Mouse (Mus musculus) liver, embryonic 12.5 days (tissue): ENCODE measurements around the gene Gm21083. TPM values are rescaled to one million over a fixed set of nuclear protein-coding genes. Genes with fewer than 3 reads are reported as not detected.
"Not testable (repeated sequence)": the region's sequence is repeated elsewhere in the genome, so short reads cannot be mapped to it uniquely, and the experiment has no call there.

Source experiments
- ATAC-seq: fragments of 200-750 bp; cut with Nextera tagmentation; 2 replicates; pipeline ENCODE4 v1.8.0; 2017; ENCODE audit warnings: moderate number of reproducible peaks, mild to moderate bottlenecking, moderate library complexity
- H3K27ac ChIP-seq: fragments of 300-500 bp; sonication (generic); 2 replicates; pipeline ENCODE4 v1.5.1; 2016; ENCODE audit warnings: mild to moderate bottlenecking
- H3K27me3 ChIP-seq: fragments of 300-500 bp; sonication (generic); replicated peaks from 2 replicates; pipeline ENCODE4 v1.6.1; 2016; ENCODE audit warnings: mild to moderate bottlenecking, moderate library complexity
- H3K36me3 ChIP-seq: fragments of 300-500 bp; sonication (generic); 2 replicates; pipeline ENCODE4 v1.6.1; 2016; ENCODE audit warnings: mild to moderate bottlenecking, moderate library complexity
- H3K4me1 ChIP-seq: fragments of 300-500 bp; sonication (generic); 2 replicates; pipeline ENCODE4 v1.6.1; 2016
- H3K4me2 ChIP-seq: fragments of 300-500 bp; sonication (generic); 2 replicates; pipeline ENCODE4 v1.6.1; 2016; ENCODE audit warnings: mild to moderate bottlenecking, moderate library complexity
- H3K4me3 ChIP-seq: fragments of 300-500 bp; sonication (generic); 2 replicates; pipeline ENCODE4 v1.5.1; 2016; ENCODE audit warnings: mild to moderate bottlenecking, moderate library complexity
- H3K9ac ChIP-seq: fragments of 300-500 bp; sonication (generic); 2 replicates; pipeline ENCODE4 v1.6.1; 2016; ENCODE audit warnings: mild to moderate bottlenecking, moderate library complexity
- H3K9me3 ChIP-seq: fragments of 300-500 bp; sonication (generic); replicated peaks from 2 replicates; pipeline ENCODE4 v1.6.1; 2016; ENCODE audit warnings: mild to moderate bottlenecking, moderate library complexity
- WGBS: fragments of 180-500 bp; shearing (Covaris S2); methylation state at CpG from one replicate; pipeline ENCODE4 v1.1.7; 2016; ENCODE audit not compliant: insufficient replicate concordance; 5-methylcytosine and 5-hydroxymethylcytosine counted together
- polyA plus RNA-seq: library from polyadenylated mRNA; unstranded; fragments of >200 nt; fragmentation: Nextera tagmentation; extraction: Ambion mirVana; gene quantifications from 2 replicates; pipeline ENCODE4 v1.2.1, GENCODE M21; 2016

Gm21083 gene
- polyA plus RNA-seq, 1 experiment from 2014 or later: not detected

DNA sequence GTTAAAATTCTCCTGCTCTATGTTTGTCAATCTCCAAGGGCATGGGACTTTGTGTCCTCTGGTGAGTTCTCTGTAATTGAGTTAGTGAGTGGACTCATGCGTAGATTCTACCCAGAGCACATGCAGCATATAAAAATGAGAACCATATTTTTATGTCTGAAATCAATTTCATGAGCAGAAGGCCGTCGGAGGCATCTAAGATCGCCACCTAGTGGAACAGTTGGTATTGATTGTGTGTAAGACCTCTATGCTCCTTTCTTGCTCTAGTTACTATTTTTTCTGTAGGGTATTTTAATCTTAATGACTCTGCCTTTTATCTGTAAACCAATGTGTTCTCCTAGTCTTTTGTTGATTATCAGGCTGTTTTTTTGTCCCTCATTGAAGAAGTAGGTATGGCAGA lies 23.2 kb downstream of the Gm21083 start:
- 23% methylated on average over 4 of the region's 4 CpGs for WGBS
- not testable (repeated sequence) for ATAC-seq

DNA sequence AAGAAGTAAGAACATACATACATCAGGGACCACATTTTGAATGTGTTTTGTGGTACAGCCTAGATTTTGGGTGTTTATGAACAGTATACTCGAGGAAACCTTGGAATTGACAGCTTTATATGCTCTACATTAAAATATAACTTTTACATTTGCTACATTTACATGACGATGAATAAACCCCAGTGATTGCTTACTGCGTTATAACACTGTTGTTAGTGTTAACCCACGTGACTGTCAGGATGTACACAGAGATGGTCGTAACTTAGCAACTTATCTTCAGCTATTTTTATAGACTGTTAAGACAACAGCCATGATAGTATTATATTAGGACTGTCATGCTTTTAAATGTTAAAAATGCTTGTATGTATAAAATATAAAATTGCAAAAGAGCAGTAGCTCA lies 24.3 kb downstream of the Gm21083 start:
- H3K36me3 ChIP-seq, H3K9me3 ChIP-seq, H3K27me3 ChIP-seq, H3K9ac ChIP-seq, H3K4me1 ChIP-seq, H3K27ac ChIP-seq, H3K4me3 ChIP-seq, H3K4me2 ChIP-seq: not testable (repeated sequence)
- 50% methylated on average over 5 of the region's 5 CpGs for WGBS
- ATAC-seq: 0 out of 2 replicates have a peak, but pooled peaks have one; percentile 24

More for the DNA sequence above, 23.2 kb downstream of the Gm21083 start:
- H3K4me2 ChIP-seq, H3K4me3 ChIP-seq, H3K9ac ChIP-seq, H3K27ac ChIP-seq, H3K9me3 ChIP-seq, H3K4me1 ChIP-seq, H3K36me3 ChIP-seq, H3K27me3 ChIP-seq: not testable (repeated sequence)

DNA sequence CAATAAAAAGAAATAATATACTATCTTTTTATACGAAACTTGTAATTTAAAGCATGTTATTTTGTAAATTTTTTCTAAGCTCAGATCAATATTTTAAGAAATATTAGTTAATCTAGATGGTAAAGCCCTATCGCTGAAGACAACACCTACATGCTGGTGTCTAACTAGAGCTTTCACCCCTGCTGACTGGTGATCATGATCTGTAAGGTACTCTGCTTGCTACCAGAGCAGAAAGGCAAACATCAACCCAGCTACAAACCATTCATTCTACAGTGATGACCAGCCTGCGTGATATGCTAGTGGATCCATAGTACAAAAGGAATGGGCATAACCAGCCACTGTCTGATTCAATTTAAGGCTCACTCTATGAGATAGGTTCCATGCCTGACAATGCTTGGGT lies 24.8 kb downstream of the Gm21083 start:
- not testable (repeated sequence) for H3K36me3 ChIP-seq, H3K4me1 ChIP-seq, H3K9ac ChIP-seq, H3K27me3 ChIP-seq, H3K4me2 ChIP-seq, H3K27ac ChIP-seq, ATAC-seq, H3K9me3 ChIP-seq, H3K4me3 ChIP-seq
- 55% methylated on average over 3 of the region's 3 CpGs for WGBS

DNA sequence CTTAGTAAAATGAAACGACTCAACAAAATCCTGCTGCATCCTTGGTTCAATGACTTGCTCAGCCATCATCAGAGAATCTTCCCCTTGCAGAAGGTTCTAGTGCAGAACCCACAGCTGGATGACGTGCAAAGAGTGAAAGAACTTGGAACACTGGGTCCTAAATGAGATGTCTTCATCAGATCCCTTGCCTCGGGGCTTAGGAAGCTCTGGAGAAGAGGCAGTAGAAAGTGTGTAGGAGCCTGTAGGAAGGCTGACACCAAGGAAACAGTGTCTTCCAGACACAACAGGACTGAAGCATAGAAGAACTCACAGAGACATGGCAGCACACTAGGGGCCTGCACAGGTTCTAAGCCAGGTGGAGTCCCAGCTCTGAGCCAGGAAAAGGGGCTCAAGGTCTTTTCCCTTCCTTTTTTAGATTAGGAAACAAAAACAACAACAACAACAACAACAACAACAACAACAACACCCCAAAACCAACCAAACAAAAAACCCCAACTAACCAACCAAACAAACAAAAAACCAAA lies 25.4 kb downstream of the Gm21083 start:
- 39% methylated on average over 3 of the region's 3 CpGs for WGBS
- not testable (repeated sequence) for ATAC-seq, H3K4me3 ChIP-seq

DNA sequence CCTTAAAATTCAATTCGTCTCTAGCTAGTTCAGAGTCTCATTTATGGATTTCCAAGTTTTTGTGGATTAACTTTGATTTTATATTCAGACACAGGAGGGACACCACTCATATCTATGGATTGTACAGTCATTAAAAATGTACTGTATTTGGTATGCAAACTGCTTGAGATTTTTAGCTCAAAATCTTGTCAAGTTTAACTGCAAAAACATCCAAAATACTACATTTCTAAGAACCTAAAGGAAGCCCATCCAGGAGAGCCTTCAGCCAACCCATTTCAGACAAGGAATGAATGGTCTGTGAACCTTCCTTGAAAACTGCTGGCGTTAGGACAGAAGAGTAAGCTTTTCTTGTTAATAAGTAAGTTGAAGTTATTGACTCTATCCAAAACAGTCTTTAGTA lies 25.9 kb downstream of the Gm21083 start:
- not testable (repeated sequence) for H3K4me3 ChIP-seq, H3K27ac ChIP-seq, H3K4me2 ChIP-seq, H3K9me3 ChIP-seq, H3K4me1 ChIP-seq, H3K9ac ChIP-seq, ATAC-seq, H3K36me3 ChIP-seq, H3K27me3 ChIP-seq
- WGBS: 47% methylated on average over 2 of the region's 2 CpGs

More for the DNA sequence above, 25.4 kb downstream of the Gm21083 start:
- not testable (repeated sequence) for H3K9me3 ChIP-seq, H3K9ac ChIP-seq, H3K4me1 ChIP-seq, H3K27ac ChIP-seq, H3K27me3 ChIP-seq, H3K36me3 ChIP-seq, H3K4me2 ChIP-seq

DNA sequence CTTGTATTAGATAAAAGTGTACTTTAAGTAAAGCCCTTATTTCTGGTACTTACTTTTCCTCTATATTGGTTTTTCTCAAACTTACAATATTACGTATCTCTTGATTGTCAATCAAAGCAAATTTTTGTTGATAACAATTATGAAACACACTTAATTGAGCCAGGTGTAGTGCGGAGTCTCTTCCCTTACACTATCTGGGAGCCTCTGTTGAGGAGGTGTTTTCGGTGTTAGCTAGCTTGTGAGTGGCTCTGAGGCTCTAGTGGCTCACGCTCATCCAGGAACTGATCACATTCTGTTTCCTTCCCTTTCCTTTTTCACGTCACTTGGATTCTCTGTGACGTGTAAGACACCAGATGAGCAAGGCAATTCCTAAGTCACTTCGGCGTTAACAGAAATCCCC lies 26.5 kb downstream of the Gm21083 start:
- not testable (repeated sequence) for H3K27ac ChIP-seq, H3K9me3 ChIP-seq, ATAC-seq, H3K27me3 ChIP-seq, H3K9ac ChIP-seq, H3K4me2 ChIP-seq, H3K4me3 ChIP-seq, H3K4me1 ChIP-seq, H3K36me3 ChIP-seq
- WGBS: 58% methylated on average over 8 of the region's 8 CpGs

DNA sequence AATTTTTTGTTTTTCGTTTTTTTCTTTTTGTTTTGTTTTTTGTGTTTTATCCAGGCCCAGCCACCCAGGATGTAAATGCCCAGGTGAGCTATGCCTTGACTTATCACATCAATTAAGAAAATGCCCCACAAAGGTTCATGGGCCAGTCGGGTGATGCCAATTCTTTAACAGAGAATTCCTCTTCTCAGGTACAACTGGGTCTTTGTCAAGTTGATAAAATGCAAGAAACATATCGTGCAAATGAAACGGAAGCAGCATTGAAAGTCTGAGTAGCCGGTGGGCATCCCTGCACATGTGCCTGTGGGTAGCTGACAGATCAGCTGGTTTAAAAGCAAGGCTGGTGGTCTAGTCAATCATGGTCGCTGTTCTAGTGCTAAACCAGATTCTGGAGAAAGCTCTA lies 29.5 kb downstream of the Gm21083 start:
- WGBS: 47% methylated on average over 6 of the region's 6 CpGs
- not testable (repeated sequence) for H3K36me3 ChIP-seq, H3K9me3 ChIP-seq, H3K4me1 ChIP-seq, H3K27me3 ChIP-seq, H3K4me3 ChIP-seq, H3K27ac ChIP-seq, H3K9ac ChIP-seq, H3K4me2 ChIP-seq
- ATAC-seq: peak; percentile 59; the same call in 1 of the 2 replicates

DNA sequence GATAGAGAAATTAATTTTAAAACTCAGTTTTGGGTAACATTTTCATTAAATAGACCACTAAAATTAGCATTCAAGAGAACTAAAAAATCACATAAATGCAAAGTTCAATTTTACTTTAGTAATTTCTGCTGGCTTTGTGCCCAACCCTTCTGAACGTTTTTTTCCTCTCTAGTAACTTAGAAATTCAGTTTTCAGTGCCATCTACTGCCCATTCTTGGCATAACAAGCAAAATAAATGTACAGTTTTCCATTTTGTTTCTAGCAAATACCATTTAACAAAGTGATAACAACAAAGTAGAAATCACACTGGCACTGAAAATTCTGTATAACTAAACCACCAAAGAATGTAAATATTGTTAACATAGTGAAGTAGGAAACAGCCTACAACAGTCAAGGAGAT lies 33.6 kb downstream of the Gm21083 start:
- ATAC-seq, H3K36me3 ChIP-seq, H3K4me2 ChIP-seq, H3K27me3 ChIP-seq, H3K4me3 ChIP-seq, H3K9me3 ChIP-seq, H3K4me1 ChIP-seq, H3K27ac ChIP-seq, H3K9ac ChIP-seq: not testable (repeated sequence)
- WGBS: 9% methylated on average over 1 of the region's 1 CpGs

DNA sequence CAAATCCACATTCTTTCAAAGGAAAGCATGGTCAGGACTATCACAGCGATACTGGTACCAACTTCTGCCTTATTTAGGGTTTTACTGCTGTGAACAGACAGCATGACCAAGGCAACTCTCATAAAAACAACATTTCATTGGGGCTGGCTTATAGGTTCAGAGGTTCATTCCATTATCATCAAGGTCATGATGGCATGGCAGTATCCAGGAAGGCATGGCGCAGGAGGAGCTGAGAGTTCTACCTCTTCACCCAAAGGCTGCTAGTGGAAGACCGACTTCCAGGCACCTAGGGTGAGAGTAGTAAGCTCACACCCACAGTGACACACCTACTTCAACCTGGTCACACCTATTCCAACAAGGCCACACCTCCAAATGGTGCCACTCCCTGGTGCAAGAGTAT lies 39.1 kb downstream of the Gm21083 start:
- 58% methylated on average over 3 of the region's 3 CpGs for WGBS
- ATAC-seq: not testable (repeated sequence)

DNA sequence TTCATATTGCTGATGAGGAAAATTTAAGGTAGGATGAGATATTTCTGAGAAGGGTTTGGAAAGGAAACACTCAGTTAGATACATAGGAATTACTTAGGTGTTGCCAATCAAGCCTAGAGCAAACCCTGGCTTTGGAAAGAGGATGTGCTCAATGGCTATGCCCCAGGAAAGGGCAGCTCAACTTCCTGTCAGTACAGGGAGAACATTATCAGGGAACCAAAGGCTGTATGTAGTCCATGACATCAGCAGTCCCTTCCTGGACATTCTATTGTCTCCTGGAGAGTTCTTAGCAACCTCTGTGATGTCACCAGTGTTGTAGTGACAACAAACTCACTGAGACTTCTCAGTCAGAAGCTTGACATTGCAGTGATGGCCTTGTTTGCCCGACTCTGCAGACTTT lies 41.6 kb downstream of the Gm21083 start, which contains the start of gene Speer4d:
TSS of gene Speer4d (plus strand) at position 301 of the 400 bp plus-strand sequence.
- WGBS: 32% methylated on average over 1 of the region's 1 CpGs
- H3K27me3 ChIP-seq, H3K4me3 ChIP-seq, H3K9me3 ChIP-seq, H3K9ac ChIP-seq, H3K4me2 ChIP-seq, H3K27ac ChIP-seq, ATAC-seq, H3K4me1 ChIP-seq, H3K36me3 ChIP-seq: not testable (repeated sequence)

More for the DNA sequence above, 39.1 kb downstream of the Gm21083 start:
- H3K36me3 ChIP-seq, H3K9me3 ChIP-seq, H3K4me1 ChIP-seq, H3K27me3 ChIP-seq, H3K9ac ChIP-seq, H3K4me3 ChIP-seq, H3K27ac ChIP-seq, H3K4me2 ChIP-seq: not testable (repeated sequence)

DNA sequence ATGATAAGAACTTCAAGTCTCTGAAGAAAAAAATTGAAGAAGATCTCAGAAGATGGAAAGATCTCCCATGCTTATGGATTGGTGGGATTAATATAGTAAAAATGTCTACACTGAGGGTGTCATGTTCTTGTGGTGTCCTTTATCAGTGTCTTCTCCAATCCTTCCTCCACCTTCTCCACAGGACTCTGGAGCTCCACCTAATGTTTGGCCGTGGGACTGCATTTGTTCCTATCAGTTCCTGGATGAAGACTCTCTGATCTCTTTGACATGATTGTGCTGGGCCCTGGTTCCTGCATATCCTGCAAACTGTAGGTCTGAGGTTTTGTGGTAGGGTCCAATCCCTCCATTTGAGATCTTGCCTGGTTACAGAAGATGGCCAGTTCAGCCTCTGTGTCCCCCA lies 51.0 kb downstream of the Gm21083 start:
- H3K27ac ChIP-seq, H3K9me3 ChIP-seq, H3K4me3 ChIP-seq, ATAC-seq, H3K4me2 ChIP-seq, H3K4me1 ChIP-seq, H3K9ac ChIP-seq, H3K36me3 ChIP-seq, H3K27me3 ChIP-seq: not testable (repeated sequence)
- WGBS: 18% methylated on average over 1 of the region's 1 CpGs

DNA sequence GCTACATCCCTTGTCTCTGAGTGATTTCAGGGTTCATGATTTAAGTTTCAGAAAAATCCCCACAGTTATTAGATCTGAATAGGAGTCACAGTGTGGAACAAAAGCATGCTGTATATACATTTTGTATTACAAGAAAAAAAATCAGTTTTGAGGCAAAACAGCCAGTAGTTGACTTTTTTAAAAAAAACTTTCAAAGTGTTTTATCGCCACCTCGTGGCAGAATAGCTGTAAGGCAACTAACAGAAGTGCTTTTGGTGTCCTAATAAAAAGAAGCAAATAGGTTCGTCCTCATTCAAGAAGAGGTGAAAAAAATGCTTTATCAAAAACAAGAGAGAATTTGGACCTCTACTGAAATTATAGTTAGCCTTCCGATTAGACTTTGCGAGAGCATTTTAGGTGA lies 52.9 kb downstream of the Gm21083 start:
- H3K4me3 ChIP-seq, H3K27me3 ChIP-seq, H3K9ac ChIP-seq, ATAC-seq, H3K27ac ChIP-seq, H3K36me3 ChIP-seq, H3K4me1 ChIP-seq, H3K4me2 ChIP-seq, H3K9me3 ChIP-seq: not testable (repeated sequence)
- 25% methylated on average over 5 of the region's 5 CpGs for WGBS
